Mouse (Mus musculus) testis, adult 2 months (tissue): ENCODE data around the gene Nup214.

Experiments used
- CTCF ChIP-seq: fragments of 200-500 bp; IDR thresholded peaks from 2 replicates; pipeline ENCODE4 v1.5.1; 2012; ENCODE audit warnings: low read depth, mild to moderate bottlenecking, inconsistent platforms, low read length, moderate library complexity; ENCODE audit not compliant: control insufficient read depth, insufficient read depth, insufficient replicate concordance
- POLR2A ChIP-seq: fragments of 200-500 bp; IDR thresholded peaks from 2 replicates; pipeline ENCODE4 v1.6.1; 2012; ENCODE audit warnings: low read depth, mild to moderate bottlenecking, inconsistent platforms, low read length, moderate library complexity; ENCODE audit not compliant: control insufficient read depth

GRCm38 (mm10) chr2:31943011-31943410 lies 31.2 kb upstream of the Nup214 start:
- TF ChIP-seq CTCF: no peak
- TF ChIP-seq POLR2A: no peak
